Mouse (Mus musculus) thymus, adult 2 months (tissue): ENCODE measurements around the gene Dync1li1.

Experiments used
- CTCF ChIP-seq: fragments of 200-500 bp; IDR thresholded peaks from 2 replicates; pipeline ENCODE4 v1.5.1; 2012; ENCODE audit warnings: mild to moderate bottlenecking, control low read depth, low read length, moderate library complexity, borderline replicate concordance; ENCODE audit not compliant: control insufficient read depth, poor library complexity, insufficient read depth; ENCODE audit errors: extremely low read depth
- POLR2A ChIP-seq: fragments of 200-500 bp; IDR thresholded peaks from 2 replicates; pipeline ENCODE4 v1.6.1; 2012; ENCODE audit warnings: mild to moderate bottlenecking, low read length, control low read depth, moderate library complexity; ENCODE audit not compliant: control insufficient read depth, poor library complexity, insufficient read depth; ENCODE audit errors: extremely low read depth

DNA sequence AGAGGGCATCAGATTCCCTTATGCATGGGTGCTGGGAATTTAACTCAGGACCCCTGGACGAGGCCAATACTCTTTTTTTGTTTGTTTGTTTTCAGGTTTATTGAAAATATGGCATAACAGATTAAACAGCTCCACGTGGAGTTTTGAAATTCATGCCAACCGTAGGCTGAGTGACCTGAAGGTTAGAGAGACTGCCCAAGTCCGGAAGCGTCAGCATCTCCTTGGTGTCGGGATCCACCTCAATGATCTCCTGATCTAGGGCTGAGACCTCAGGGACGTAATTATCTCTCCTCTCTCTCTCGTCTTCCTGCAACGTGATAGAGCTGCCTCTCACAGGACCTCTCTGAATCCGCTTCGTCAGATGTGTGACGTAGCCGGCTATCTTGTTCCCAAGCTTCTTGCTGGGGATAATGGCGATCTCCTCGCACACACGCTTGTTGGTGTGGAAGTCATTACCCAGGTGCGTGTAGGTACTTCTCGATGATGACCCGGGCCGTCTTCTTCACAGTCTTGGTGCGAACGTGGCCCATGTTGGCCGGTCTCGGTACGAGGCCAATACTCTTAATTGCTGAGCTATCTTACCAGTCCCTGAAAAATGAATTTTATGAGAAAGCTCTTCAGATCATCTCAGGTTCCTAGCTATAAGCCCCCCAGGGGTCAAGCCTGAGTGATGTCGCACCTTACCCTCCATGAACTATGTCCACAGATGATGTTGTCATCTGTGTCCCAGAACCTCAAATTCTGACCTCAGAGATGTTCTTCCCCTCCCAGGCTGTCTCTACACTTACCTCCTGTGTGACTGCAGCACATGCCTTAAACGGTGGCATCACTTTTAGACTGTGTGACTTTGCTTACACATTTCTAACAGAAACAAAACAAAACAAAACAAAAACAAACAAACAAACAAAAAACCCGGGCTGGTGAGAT lies 40.8 kb upstream of the Dync1li1 start:
- TF ChIP-seq POLR2A = no peak
- TF ChIP-seq CTCF = no peak
